Mouse (Mus musculus): ENCODE results near the gene Tmc4. TPM values are rescaled to one million over a fixed set of nuclear protein-coding genes. Genes with fewer than 3 reads are reported as not detected.
"Not testable (repeated sequence)": the region's sequence is repeated elsewhere in the genome, so short reads cannot be mapped to it uniquely, and the experiment has no call there.

Gene Tmc4
- total RNA-seq (2021) = 1 to 10 TPM in 1 of 2 experiments, under 1 TPM in 1; 0.99 to 1.1 TPM
- long read RNA-seq, experiment 1 = 0 reads
- long read RNA-seq, experiment 2 = 0 reads

DNA sequence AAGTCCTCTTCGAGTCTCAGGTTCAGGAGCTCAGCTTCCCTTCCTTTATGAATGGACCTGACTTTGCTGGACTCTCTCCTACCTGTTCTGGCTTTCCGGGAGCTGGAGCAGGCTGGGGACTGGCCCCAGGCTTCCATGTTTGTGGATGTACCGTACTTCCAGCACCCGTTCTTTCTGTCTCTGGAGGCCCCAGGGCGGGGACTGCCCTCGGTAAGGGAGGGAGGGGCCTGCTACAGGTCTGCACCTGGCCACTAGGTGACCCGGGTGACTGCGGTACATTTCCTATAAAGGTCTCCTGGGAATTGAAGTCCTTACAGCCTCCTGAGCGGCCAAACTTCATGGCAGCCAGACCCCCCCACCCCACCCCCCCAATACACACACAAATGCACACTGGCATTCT, at the start of gene Tmc4:
Gene Tmc4, minus strand, starts transcription at position 212 of the 400 bp plus-strand sequence.
- DNase-seq = no peak

GRCm38 (mm10) chr7:3725459-3725858, 48.1 kb upstream of the Tmc4 start:
- DNase-seq = not testable (repeated sequence)

- not testable (repeated sequence) for DNase-seq
Measured at GRCm38 (mm10) chr7:3720268-3720667, 42.9 kb upstream of the Tmc4 start, which contains the start of gene Pirb. Pirb (minus strand) TSS chr7:3720391.

DNA sequence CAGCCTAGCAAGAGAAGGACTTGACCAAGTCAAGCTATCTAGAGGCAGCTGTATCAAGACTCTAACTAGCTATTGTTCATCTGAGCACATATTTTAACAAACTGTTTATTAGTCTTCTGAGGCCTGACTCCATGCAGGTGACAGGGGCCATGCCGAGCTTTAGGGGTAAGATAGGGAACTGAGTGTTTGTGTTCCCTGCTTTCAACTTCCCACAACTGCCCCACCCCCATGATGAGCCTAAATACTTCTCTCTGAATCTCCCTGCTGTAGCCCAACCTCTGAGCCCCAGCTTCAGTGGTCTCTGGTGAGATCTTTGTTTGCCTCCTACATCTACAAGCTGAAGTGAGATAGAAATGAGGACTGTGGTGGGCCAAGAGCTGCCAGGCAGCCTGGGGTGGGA, 37.9 kb upstream of the Tmc4 start:
- no peak for DNase-seq

DNA sequence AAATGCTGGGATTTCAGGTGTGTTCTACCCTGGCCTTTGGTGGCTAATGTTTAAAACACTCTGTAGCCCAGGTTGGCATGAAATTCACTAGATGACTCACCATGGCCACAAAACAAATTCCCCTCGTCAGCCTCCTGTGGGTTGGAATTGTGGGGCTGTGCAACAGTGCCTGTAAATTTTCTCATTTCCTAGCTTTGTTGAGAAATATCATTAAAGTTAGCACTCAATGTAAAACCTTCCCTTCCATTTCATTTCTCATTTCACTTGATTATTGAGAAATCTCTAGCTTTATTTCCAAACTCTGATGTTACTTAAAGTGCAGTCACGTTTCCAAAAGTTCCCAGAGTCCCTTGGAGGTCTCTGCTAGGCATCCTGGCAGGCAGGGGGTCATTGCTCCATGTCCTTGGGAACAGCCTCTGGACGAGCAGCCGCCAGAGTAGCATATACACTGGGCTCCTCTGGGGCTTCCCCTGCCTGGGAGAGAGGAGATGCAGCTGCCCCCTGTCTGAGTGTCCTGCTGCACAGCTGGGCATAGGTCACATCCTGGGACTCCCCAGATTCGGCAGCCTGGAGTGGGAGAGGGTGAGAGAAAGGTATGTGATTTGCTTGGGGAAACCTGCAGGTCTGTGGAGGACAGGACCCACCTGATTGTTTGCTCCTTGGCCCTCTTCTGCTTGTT, 35.0 kb upstream of the Tmc4 start:
- DNase-seq = no peak

- DNase-seq = no peak
Measured at GRCm38 (mm10) chr7:3709000-3709399, 31.6 kb upstream of the Tmc4 start.

DNA sequence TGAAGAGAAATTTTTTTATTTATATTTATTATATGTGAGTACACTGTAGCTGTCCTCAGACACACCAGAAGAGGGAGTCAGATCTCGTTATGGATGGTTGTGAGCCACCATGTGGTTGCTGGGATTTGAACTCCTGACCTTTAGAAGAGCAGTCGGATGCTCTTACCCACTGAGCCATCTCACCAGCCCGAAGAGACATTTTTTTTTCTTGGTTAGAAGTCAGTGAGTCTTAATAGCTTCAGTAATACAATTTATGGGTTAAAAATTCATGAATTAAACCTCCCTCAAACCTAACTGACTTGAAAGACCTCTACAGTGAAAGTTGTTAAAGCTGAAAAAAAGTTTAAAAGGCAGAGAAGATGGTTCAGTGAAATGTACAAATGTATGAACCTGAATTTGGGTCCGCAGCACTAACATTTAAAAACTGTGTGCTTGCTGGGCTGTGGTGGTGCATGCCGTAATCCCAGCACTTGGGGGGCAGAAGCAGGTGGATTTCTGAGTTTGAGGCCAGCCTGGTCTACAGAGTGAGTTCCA, 31.2 kb upstream of the Tmc4 start:
- DNase-seq = not testable (repeated sequence)

GRCm38 (mm10) chr7:3707568-3708413, 30.4 kb upstream of the Tmc4 start:
- DNase-seq = no peak

DNA sequence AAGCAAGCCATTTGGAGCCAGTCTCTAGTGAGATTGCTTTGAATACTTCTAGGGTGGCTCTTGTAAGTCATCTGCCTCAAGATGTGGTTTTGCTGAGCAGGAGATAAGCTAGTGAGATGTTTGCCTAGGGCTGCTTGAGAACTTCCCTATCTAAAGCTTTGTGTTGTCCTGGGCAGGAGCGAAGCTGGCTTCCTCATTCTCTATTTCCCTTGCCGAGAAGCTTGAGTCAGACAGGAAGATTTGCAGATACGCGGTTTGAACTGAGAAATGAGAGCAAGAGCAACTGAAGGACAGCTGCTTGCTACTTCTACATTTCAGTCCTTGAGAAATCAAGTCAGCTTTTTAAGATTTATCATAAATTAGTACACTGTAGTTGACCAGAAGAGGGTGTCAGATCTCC, 29.7 kb upstream of the Tmc4 start:
- DNase-seq = no peak

DNA sequence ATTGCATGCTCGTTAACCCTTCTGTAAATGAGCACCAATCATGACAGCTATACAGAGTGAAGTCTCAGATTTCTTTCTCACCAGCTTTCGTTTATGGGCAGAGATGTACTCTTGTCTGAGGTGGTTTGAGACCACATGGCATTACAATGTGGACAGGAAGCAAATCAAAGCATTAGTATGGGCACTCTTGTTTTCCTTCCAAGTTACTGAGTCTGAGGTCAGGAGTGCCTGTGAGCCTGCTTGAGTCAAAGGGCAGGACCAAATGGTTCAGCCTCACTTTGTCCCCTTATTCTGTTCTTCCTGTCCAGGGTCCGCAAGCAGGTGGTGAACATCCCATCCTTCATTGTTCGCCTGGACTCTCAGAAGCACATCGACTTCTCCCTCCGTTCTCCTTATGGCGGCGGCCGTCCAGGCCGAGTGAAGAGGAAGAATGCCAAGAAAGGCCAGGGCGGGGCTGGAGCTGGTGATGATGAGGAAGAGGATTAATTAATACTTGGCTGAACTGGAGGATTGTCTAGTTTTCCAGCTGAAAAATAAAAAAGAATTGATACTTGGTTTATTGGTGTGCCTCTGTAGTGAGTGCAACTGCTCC, 29.1 kb upstream of the Tmc4 start:
- DNase-seq = no peak

DNA sequence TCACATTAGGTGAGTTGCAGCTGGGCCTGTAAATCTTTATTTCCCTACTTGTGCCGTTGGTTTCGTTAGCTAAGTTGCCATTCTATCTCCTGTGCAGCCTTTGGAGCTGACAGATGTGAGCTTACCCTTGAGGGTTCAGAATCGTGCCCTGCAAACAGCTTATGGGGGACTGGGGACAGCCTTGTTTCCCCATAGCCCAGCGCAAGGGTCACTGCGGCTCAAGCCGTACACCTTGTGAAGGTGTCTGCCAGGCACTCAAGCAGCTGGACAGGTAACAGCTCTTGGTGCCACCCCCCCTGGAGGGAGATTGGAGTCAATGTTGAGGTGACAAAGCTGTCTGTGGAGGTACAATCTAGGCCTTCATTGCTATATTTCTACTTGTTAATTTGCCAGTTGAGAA, 28.6 kb upstream of the Tmc4 start:
- no peak for DNase-seq

DNA sequence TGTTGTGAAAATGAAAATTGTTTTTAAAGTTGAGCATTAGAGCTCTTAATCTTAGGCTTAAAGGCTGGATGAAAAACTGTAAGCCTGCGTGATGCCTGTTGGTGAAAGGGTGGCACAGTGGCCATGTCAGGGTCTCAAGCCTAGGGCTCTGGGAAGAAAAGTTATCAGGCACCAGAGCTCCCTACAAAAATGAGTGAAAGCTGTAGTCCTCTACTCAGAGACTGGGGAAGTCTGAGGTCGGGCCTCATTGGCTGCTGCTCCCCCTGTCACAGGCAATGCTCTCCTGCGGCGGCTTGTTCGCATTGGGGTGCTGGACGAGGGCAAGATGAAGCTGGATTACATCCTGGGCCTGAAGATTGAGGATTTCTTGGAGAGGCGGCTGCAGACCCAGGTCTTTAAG, 28.1 kb upstream of the Tmc4 start:
- not testable (repeated sequence) for DNase-seq

GRCm38 (mm10) chr7:3704475-3704874, 27.1 kb upstream of the Tmc4 start:
- no peak for DNase-seq

GRCm38 (mm10) chr7:3703879-3704441, 26.6 kb upstream of the Tmc4 start, which contains the start of gene Rps9:
Rps9 (plus strand) TSS chr7:3703993.
- peak; percentile 93 for DNase-seq

- no peak for DNase-seq
Measured at GRCm38 (mm10) chr7:3703148-3703878, 26.0 kb upstream of the Tmc4 start.

- no peak for DNase-seq
Measured at GRCm38 (mm10) chr7:3698471-3698870, 21.1 kb upstream of the Tmc4 start.

DNA sequence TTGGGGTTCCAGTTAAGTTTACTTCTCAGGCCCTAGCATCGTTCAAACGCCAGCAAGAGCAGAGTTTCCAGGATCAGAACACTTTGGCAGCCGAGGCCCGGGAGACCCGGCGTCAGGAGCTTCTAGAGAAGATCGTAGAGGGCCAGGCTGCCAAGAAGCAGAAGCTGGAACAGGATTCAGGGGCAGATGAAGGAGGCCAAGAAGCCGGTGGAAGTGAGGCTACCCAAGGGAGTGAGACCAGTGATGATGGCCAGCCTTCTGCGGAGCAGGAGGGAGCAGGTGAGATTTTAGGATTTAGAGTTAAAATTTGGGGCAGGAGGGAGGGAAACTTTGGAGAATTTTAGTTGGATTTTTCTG, 17.6 kb upstream of the Tmc4 start:
- peak; percentile 23 for DNase-seq

DNA sequence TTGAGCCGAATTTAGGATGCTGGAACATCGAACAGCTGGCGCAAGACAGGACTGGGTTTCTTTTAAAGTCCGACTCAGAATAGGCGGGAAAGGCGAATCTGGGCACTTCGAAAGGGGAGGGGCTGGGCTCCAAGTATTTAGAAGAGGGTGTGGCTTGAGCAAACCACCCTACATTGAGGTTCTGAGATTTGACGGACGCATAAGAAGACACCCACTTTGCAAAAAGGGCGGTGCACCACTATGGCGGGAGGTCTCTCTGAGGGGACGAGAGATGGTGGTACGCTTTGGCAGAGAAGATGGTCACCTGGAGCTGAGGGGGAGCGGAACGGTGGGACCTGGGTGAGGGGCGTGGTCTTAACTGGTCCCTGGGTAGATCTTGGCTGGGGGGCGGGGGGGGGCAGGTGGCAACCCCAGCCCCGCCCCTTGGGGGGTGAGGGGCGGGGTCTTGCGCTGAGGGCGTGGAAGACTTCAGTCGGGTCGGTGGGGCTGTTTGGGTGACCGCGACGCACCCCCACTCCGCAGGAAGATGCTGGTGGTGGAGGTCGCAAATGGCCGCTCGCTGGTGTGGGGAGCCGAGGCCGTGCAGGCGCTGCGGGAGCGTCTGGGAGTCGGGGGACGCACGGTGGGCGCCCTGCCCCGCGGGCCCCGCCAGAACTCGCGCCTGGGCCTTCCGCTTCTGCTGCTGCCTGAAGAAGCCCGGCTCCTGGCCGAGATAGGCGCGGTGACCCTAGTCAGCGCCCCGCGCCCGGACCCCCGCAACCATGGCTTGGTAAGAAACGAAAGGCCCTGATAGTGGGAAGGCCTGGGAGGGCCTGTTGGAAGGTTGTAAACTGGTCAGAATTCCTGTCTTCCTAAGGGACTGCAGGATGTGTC, 17.0 kb upstream of the Tmc4 start:
- peak; percentile 60 for DNase-seq

GRCm38 (mm10) chr7:3693809-3694075, 16.4 kb upstream of the Tmc4 start:
- DNase-seq = no peak

GRCm38 (mm10) chr7:3692987-3693808, 15.8 kb upstream of the Tmc4 start, which contains the start of gene Mboat7:
Mboat7 (minus strand) TSS chr7:3693523.
- peak; percentile 92 for DNase-seq

Measured in gastrocnemius, postnatal 10 days (tissue).